Mouse (Mus musculus): ENCODE results near the gene Tspan9. TPM values are rescaled to one million over a fixed set of nuclear protein-coding genes. Genes with fewer than 3 reads are reported as not detected.

Tspan9 gene
- total and polyA plus RNA-seq, 2 experiments = 23.2 to 40.0 TPM

DNA sequence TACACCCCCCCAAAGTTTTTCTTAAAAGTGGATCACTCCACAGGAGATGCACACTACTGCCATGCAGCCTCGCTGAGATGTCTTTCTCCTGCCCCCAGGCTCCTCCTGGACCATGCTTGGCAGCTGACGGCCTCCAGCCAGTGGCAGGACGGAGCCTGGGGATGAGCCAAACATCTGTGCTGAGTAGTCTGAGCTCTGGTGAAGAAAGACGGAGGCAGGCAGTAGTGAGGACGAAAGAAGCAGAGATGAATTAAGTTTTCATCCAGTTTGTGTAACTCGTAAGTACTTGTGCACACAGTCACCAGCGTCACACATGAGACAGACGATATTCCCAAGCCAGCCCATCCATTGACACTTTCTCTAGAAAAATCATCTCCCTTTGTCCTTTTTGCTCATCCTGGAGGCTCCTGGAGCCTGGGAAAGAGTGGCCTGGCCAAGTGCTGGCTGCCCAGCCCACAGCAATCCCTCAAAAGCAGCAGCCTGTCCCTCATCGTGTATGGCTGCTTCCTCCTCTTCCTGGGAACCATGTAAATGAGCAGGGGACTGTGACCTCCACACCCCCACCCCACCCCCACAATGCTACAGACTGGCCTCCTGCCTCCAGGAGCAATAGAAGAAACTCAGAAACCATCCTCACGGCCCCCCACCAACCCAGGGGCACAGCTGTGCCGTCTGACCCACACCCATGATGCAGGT is 110.1 kb downstream of the Tspan9 start:
- Histone ChIP-seq H3K79me2 (ENCODE audit: control insufficient read depth, insufficient read depth, low read length) (no peaks in the 10 kb centered on the region; the same call in 1 of the 2 replicates), H3K36me3 (ENCODE audit: control insufficient read depth, insufficient read depth, low read length) (no peaks in the 10 kb centered on the region), H3K27me3 (ENCODE audit: control insufficient read depth, insufficient read depth, low read length) (no peaks in the 10 kb centered on the region), H3K4me1 (ENCODE audit: control insufficient read depth, insufficient read depth, low read length) (peaks cover 9% of the 10 kb centered on the region), H3K27ac (replicated peaks; ENCODE audit: insufficient read depth, low read depth, low read length) (no peak overlapping the region), H3K9ac (ENCODE audit: low read depth, low read length) (no peak overlapping the region), H3K4me3 (ENCODE audit: insufficient read depth, low read depth, low read length) (no peak overlapping the region)
- DNase-seq (ENCODE audit: extremely low read depth, low read depth, low spot score) = no peak
- 89% methylated on average over 11 of the region's 11 CpGs for WGBS
- TF ChIP-seq CTCF (IDR thresholded peaks at IDR 0.05; ENCODE audit: low read depth, low read length) = no peak
- TF ChIP-seq POLR2A (IDR thresholded peaks at IDR 0.05; ENCODE audit: extremely low read depth, insufficient read depth, low read length) = no peak

DNA sequence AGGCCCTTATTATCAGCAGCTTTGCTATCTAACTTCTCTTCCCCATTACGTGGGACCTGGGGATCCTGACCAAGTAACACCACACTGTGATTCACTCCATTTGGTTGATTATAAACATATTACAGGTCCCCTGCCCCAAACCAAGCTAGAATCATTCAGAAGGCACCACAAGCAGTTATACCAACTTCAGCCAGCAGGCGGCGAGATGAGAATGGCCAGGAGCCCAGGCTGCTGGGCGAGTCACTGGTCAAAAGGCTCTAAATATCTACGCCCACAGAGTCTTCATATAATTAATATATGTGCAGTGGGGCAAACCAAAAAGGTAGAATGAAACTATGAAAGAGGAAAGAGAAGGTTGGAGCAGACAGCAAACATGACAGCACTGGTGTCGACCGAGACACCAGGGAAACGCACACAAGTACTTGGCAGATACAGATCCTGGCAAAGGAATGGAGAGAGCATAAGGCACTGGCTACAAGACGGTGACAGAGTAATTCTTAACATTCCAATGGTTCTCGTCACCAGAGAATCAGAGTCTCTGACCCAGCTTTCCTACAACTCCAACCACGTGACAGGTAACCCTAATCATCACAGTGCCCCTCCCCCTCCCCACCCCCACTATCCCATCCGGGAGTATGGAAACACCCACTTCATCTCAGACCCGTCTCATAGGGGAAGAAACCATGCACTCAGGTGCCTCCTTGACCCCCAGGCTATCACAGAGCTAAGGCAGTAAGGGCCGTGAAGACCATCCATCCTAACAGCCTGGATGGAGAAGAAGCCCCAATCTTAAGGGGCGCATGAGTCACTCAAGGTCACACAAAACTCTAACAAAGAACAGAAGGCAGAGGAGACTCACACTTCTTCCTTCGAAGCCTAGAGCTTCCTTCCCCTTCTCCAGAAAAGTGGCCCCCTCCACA is 110.9 kb downstream of the Tspan9 start:
- 48% methylated on average over 16 of the region's 16 CpGs for WGBS
- Histone ChIP-seq H3K27ac (replicated peaks; ENCODE audit: insufficient read depth, low read depth, low read length) (no peak overlapping the region), H3K4me3 (ENCODE audit: insufficient read depth, low read depth, low read length) (no peak overlapping the region), H3K9ac (ENCODE audit: low read depth, low read length) (no peak overlapping the region), H3K4me1 (ENCODE audit: control insufficient read depth, insufficient read depth, low read length) (peaks cover 9% of the 10 kb centered on the region), H3K27me3 (ENCODE audit: control insufficient read depth, insufficient read depth, low read length) (no peaks in the 10 kb centered on the region), H3K36me3 (ENCODE audit: control insufficient read depth, insufficient read depth, low read length) (no peaks in the 10 kb centered on the region), H3K79me2 (ENCODE audit: control insufficient read depth, insufficient read depth, low read length) (no peaks in the 10 kb centered on the region)
- TF ChIP-seq CTCF (IDR thresholded peaks at IDR 0.05; ENCODE audit: low read depth, low read length) (peak; percentile 86), POLR2A (IDR thresholded peaks at IDR 0.05; ENCODE audit: extremely low read depth, insufficient read depth, low read length) (no peak)
- DNase-seq (ENCODE audit: extremely low read depth, low read depth, low spot score) = peak; percentile 19

DNA sequence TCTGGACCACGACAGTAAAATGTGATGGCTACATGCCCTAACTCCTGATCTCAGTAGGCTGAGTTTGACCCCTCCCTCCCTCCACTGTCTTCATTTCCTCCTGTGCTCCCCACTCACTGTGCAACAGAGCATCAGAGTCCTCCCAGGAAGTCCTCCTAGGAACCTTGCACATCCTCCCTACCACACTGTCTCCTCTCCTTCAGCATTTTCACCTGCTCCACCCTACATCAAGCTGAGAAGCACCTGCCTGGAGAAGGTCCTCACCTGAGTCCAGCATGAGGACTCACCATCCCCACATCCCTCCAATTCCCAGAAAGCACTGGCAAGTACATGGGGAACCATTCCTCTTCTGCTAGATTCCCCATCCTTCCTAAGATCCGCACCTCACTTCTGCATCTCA is 111.8 kb downstream of the Tspan9 start:
- Histone ChIP-seq H3K36me3 (ENCODE audit: control insufficient read depth, insufficient read depth, low read length) (no peaks in the 10 kb centered on the region), H3K27me3 (ENCODE audit: control insufficient read depth, insufficient read depth, low read length) (no peaks in the 10 kb centered on the region), H3K4me1 (ENCODE audit: control insufficient read depth, insufficient read depth, low read length) (peaks cover 9% of the 10 kb centered on the region), H3K79me2 (ENCODE audit: control insufficient read depth, insufficient read depth, low read length) (no peaks in the 10 kb centered on the region), H3K9ac (ENCODE audit: low read depth, low read length) (no peak overlapping the region), H3K4me3 (ENCODE audit: insufficient read depth, low read depth, low read length) (no peak overlapping the region), H3K27ac (replicated peaks; ENCODE audit: insufficient read depth, low read depth, low read length) (no peak overlapping the region)
- DNase-seq (ENCODE audit: extremely low read depth, low read depth, low spot score) = no peak
- TF ChIP-seq POLR2A (IDR thresholded peaks at IDR 0.05; ENCODE audit: extremely low read depth, insufficient read depth, low read length) (no peak), CTCF (IDR thresholded peaks at IDR 0.05; ENCODE audit: low read depth, low read length) (no peak)
- WGBS = 72% methylated on average over 2 of the region's 2 CpGs

DNA sequence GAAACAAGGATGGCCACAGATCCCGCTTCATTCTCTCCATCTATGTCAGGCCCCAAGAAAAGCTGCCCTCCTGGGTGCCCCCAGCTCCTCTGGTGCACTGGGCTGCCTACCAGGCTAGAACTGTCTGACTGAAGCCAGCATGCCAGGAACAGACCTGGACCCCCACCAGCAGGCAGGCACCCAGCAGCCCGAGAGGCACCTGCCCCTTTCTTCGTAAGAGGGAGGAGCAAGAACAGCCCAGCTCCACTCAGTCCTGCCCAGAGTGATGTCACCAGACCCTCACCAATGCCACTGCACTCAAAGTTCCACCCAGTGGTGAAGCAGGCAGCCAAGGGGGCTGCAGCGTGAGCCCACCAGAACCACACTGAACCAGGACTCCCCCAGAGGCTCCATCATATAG is 112.3 kb downstream of the Tspan9 start:
- H3K36me3 ChIP-seq (ENCODE audit: control insufficient read depth, insufficient read depth, low read length) = no peaks in the 10 kb centered on the region
- H3K79me2 ChIP-seq (ENCODE audit: control insufficient read depth, insufficient read depth, low read length) = no peaks in the 10 kb centered on the region
- H3K27me3 ChIP-seq (ENCODE audit: control insufficient read depth, insufficient read depth, low read length) = no peaks in the 10 kb centered on the region
- H3K9ac ChIP-seq (ENCODE audit: low read depth, low read length) = no peak overlapping the region
- no peak overlapping the region for H3K27ac ChIP-seq (replicated peaks; ENCODE audit: insufficient read depth, low read depth, low read length)
- DNase-seq (ENCODE audit: extremely low read depth, low read depth, low spot score) = no peak
- 92% methylated on average over 4 of the region's 4 CpGs for WGBS
- TF ChIP-seq POLR2A (IDR thresholded peaks at IDR 0.05; ENCODE audit: extremely low read depth, insufficient read depth, low read length) (no peak), CTCF (IDR thresholded peaks at IDR 0.05; ENCODE audit: low read depth, low read length) (no peak)
- peaks cover 9% of the 10 kb centered on the region for H3K4me1 ChIP-seq (ENCODE audit: control insufficient read depth, insufficient read depth, low read length)
- H3K4me3 ChIP-seq (ENCODE audit: insufficient read depth, low read depth, low read length) = no peak overlapping the region

DNA sequence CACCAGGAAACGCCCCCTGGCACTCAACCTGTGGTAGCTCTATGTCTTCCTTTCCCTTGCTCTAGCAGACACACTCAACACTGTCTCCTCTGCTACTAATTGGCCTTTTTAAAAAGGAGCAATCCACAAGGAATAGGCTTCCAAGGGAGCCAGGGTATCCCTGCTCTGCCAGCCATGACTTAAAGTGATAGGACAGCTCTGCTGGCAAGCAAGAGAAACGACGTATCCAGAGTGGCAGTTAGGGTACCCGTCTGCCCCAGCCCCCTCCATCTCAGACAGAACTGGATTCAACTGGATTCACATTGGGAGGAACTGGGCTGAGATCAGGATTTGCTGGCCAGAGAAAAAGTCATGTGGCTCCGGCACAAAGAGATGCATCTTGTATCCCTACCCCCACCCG is 112.9 kb downstream of the Tspan9 start:
- no peaks in the 10 kb centered on the region for H3K36me3 ChIP-seq (ENCODE audit: control insufficient read depth, insufficient read depth, low read length)
- no peak for TF ChIP-seq CTCF (IDR thresholded peaks at IDR 0.05; ENCODE audit: low read depth, low read length)
- no peak for TF ChIP-seq POLR2A (IDR thresholded peaks at IDR 0.05; ENCODE audit: extremely low read depth, insufficient read depth, low read length)
- no peak overlapping the region for H3K27ac ChIP-seq (replicated peaks; ENCODE audit: insufficient read depth, low read depth, low read length)
- no peak overlapping the region for H3K9ac ChIP-seq (ENCODE audit: low read depth, low read length)
- peaks cover 6% of the 10 kb centered on the region for H3K4me1 ChIP-seq (ENCODE audit: control insufficient read depth, insufficient read depth, low read length)
- no peaks in the 10 kb centered on the region for H3K27me3 ChIP-seq (ENCODE audit: control insufficient read depth, insufficient read depth, low read length)
- DNase-seq (ENCODE audit: extremely low read depth, low read depth, low spot score) = no peak
- H3K79me2 ChIP-seq (ENCODE audit: control insufficient read depth, insufficient read depth, low read length) = no peaks in the 10 kb centered on the region; the same call in 1 of the 2 replicates
- WGBS = 97% methylated on average over 6 of the region's 6 CpGs
- no peak overlapping the region for H3K4me3 ChIP-seq (ENCODE audit: insufficient read depth, low read depth, low read length)
